Mouse (Mus musculus) megakaryocyte, embryonic 14.5 days (primary cell): ENCODE data around the gene B3gat3.

Experiments used
- FLI1 ChIP-seq: IDR thresholded peaks from 2 replicates; pipeline ENCODE4 v1.6.1; 2012; ENCODE audit warnings: low read length, inconsistent platforms, mixed read lengths
- GATA1 ChIP-seq: IDR thresholded peaks from 3 replicates; pipeline ENCODE4 v1.6.1; 2012; ENCODE audit warnings: mixed read lengths, low read length, inconsistent platforms, borderline replicate concordance

DNA sequence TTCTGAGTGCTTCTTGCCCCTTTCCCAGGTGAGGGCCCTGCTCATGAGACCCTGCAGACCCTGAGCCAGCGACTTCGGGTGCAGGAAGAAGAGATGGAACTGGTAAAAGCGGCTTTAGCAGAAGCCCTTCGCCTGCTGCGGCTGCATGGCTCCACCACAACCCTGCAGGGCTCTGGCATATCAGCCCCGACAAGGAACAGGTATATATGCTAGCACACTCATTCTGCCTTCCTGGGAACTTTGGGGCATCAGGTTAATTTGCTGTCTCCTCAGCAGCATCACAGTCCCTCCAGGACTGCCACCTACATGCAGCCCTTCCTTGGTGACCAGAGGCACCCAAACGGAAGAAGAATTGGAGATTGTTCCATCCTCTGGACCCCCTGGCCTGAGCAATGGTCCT lies 10.6 kb downstream of the B3gat3 start:
- TF ChIP-seq FLI1 (no peak), GATA1 (no peak)
